Mouse (Mus musculus): ENCODE data around the gene Oasl2. TPM values are rescaled to one million over a fixed set of nuclear protein-coding genes. Genes with fewer than 3 reads are reported as not detected.

Oasl2 gene
- polyA plus RNA-seq, 1 experiment from 2014 or later = 2.0 TPM

DNA sequence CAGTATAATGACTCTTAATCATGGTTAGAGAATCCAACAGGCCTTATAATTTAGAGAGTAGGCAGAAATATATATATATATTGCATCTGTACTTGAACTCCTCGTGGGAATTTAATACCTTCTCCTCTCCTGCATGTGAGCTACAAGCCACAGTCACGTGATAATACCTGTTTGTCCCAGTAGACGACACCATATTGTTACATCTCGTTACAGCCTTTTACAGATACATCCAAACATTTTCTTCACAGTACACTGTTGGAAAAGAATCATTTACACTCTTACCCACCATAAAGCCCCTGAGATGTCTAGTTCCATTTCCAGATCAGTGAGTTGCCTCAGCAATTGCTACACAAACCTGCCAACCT, 46.0 kb downstream of the Oasl2 start:
- H3K4me2 ChIP-seq (replicated peaks) = peak overlapping the region; percentile 62
- H3K4me3 ChIP-seq = peak overlapping the region; percentile 70
- H3K9ac ChIP-seq (replicated peaks) = peak overlapping the region; percentile 78
- 41% methylated on average over 4 of the region's 4 CpGs for WGBS
- peaks cover 4% of the 10 kb centered on the region; the same call in 1 of the 2 replicates for H3K4me1 ChIP-seq
- no peaks in the 10 kb centered on the region for H3K9me3 ChIP-seq
- no peak for ATAC-seq (ENCODE audit: low FRiP score, low read depth)
- H3K36me3 ChIP-seq = peaks cover 23% of the 10 kb centered on the region
- no peaks in the 10 kb centered on the region for H3K27me3 ChIP-seq
- no peak overlapping the region for H3K27ac ChIP-seq (replicated peaks)

DNA sequence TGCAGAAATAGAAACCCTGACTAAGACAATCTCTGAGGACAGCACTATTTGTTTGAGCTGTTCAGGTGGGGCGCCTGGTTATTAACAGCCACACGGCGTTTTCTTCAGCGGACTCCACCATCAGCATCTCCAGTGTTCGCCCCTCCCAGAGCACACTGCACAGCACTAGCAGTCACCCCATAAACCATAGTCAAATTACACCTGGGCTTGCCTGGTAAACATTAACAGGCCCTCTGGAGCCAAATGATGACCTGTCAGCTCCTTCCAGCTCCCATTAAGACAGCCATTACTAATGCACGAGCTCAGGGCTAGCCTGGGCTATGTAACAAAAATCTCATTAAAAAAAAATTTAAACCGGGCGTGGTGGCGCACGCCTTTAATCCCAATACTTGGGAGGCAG, 48.3 kb downstream of the Oasl2 start:
- ATAC-seq (ENCODE audit: low FRiP score, low read depth) = no peak
- WGBS = 97% methylated on average over 10 of the region's 10 CpGs
- Histone ChIP-seq H3K4me3 (no peak overlapping the region), H3K27me3 (no peaks in the 10 kb centered on the region), H3K4me2 (replicated peaks) (no peak overlapping the region), H3K36me3 (peaks cover 45% of the 10 kb centered on the region), H3K9ac (replicated peaks) (no peak overlapping the region), H3K27ac (replicated peaks) (no peak overlapping the region), H3K4me1 (peaks cover 7% of the 10 kb centered on the region; the same call in 1 of the 2 replicates), H3K9me3 (no peaks in the 10 kb centered on the region)

DNA sequence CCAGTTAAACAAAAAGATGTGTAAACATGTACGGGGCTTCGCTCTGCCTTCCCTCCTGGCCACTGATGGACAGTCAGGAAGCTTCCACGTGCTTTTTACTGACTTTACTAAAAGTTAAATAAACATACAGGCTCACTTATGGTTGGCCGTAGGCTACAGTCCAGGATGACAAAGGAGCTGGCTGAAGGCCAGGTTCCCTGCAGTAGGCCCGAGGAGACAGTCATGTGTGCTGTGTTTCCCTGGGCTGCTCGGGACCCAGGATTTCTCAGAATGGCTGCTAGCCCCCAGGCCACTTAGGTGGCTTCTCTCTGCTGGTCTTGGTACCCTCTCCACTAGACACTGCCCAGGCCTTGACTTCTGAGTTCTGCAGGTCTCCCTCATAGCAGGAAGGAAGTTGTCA, 52.2 kb downstream of the Oasl2 start:
- ATAC-seq (ENCODE audit: low FRiP score, low read depth) = no peak
- WGBS = 76% methylated on average over 6 of the region's 6 CpGs

DNA sequence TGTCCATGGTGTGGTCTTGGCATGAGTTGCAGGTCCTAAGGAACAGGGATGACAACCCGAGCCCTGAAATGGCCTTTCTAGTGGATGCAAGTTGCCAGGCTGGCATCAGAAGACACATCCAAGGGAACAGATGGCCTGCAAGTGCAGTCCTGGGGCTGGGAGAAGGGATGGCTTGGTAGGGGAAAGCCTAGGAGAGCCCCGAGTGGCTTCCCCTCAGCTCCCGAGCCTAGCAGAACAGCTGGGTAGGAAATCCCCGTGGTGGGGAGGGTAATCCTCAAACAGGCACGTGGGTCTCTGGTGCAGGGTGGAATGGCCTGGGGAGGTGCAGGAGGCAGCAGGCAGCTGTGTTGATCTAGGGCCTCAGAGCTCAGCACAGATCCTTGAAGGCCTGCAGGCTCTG, 52.6 kb downstream of the Oasl2 start:
- H3K27ac ChIP-seq (replicated peaks) = peak overlapping the region; percentile 35; the same call in 1 of the 2 replicates
- H3K4me2 ChIP-seq (replicated peaks) = no peak overlapping the region
- H3K27me3 ChIP-seq = no peaks in the 10 kb centered on the region
- H3K4me1 ChIP-seq = 0 out of 2 replicates have a peak, but pooled peaks cover 3% of the 10 kb centered on the region
- no peak overlapping the region for H3K4me3 ChIP-seq
- no peak for ATAC-seq (ENCODE audit: low FRiP score, low read depth)
- H3K9ac ChIP-seq (replicated peaks) = no peak overlapping the region
- peaks cover 45% of the 10 kb centered on the region for H3K36me3 ChIP-seq
- no peaks in the 10 kb centered on the region for H3K9me3 ChIP-seq
- WGBS = 63% methylated on average over 5 of the region's 5 CpGs

More for the DNA sequence above, 52.2 kb downstream of the Oasl2 start:
- Histone ChIP-seq H3K27ac (replicated peaks) (peak overlapping the region; percentile 35; the same call in 1 of the 2 replicates), H3K27me3 (no peaks in the 10 kb centered on the region), H3K4me2 (replicated peaks) (no peak overlapping the region), H3K9me3 (no peaks in the 10 kb centered on the region), H3K4me3 (no peak overlapping the region), H3K4me1 (0 out of 2 replicates have a peak, but pooled peaks cover 3% of the 10 kb centered on the region), H3K9ac (replicated peaks) (no peak overlapping the region), H3K36me3 (peaks cover 45% of the 10 kb centered on the region)

DNA sequence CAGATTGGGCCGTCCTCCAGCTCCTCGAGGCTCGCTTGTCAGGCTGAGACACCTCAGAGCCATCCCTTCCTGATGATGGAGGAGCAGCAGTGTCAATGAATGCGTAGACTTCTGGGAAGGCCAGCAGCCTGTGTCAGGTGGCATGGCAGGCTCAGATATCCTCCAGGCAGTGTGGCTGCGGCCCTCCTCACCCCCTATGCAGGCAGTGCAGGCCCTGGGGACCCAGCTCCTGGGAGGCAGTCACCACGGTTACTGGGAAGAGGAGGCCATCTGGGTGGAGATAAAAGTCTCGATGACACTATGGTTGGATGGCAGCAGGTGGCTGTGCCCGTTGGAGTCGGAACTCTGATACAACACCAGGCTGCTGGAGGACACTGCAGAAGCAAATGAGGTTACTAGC, 53.1 kb downstream of the Oasl2 start:
- Histone ChIP-seq H3K4me1 (0 out of 2 replicates have a peak, but pooled peaks cover 3% of the 10 kb centered on the region), H3K9ac (replicated peaks) (no peak overlapping the region), H3K9me3 (no peaks in the 10 kb centered on the region), H3K4me3 (no peak overlapping the region), H3K27ac (replicated peaks) (0 out of 2 replicates have a peak overlapping the region, but pooled peaks have one; percentile 35), H3K27me3 (no peaks in the 10 kb centered on the region), H3K4me2 (replicated peaks) (no peak overlapping the region), H3K36me3 (peaks cover 45% of the 10 kb centered on the region)
- no peak for ATAC-seq (ENCODE audit: low FRiP score, low read depth)
- 80% methylated on average over 9 of the region's 9 CpGs for WGBS

DNA sequence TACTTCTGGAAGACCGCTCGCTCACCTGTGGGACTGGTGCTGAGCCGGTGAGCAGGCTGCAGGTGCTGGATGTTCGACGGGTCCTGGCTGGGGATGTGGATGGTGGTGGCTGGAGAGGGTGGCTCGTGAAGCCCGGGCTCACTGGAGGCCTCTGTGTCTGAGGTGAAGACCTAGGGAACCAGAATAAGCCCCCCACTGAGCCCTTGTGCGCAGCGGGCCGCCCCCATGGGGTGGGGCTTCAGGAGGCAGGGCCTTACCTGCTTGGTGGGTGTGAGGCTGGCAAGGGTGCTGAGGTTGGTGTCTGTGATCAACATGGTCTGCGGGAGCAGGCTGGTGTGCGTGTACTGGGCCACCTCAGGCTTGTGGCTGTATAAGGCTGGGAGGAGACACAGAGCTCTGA, 53.9 kb downstream of the Oasl2 start:
- no peaks in the 10 kb centered on the region for H3K9me3 ChIP-seq
- H3K27me3 ChIP-seq = no peaks in the 10 kb centered on the region
- WGBS = 64% methylated on average over 12 of the region's 12 CpGs
- peaks cover 42% of the 10 kb centered on the region for H3K36me3 ChIP-seq
- H3K4me3 ChIP-seq = no peak overlapping the region
- H3K4me2 ChIP-seq (replicated peaks) = no peak overlapping the region
- no peak overlapping the region for H3K9ac ChIP-seq (replicated peaks)
- 0 out of 2 replicates have a peak, but pooled peaks cover 3% of the 10 kb centered on the region for H3K4me1 ChIP-seq
- no peak overlapping the region for H3K27ac ChIP-seq (replicated peaks)
- ATAC-seq (ENCODE audit: low FRiP score, low read depth) = no peak

DNA sequence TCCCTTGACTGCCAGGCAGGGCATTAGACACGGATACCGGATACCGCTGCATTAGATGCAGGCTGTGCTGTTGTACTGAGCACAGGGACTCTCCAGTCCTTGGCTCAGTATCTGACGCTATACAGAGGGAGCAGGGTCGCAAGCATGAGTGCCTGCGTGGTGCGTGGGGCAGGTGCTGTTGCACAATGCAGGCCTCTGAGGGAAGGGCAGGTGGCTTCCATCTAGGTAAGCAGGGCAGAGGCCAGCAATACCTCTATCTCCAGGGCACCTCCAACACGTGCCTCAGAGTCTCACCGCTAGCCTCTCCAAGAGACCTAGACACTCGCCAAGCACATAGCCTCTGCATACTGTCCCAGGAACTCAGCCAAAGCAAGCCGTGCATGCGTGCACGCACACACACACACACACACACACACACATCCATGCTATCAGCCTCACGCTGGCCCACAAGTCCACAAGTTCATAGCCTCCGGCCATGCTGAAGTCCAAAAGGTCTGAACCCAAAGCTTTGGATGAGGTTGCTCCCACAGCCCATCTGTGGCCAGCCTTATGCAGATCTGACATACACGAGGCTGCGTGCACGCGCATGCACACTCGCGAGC, 54.6 kb downstream of the Oasl2 start:
- no peak for ATAC-seq (ENCODE audit: low FRiP score, low read depth)

DNA sequence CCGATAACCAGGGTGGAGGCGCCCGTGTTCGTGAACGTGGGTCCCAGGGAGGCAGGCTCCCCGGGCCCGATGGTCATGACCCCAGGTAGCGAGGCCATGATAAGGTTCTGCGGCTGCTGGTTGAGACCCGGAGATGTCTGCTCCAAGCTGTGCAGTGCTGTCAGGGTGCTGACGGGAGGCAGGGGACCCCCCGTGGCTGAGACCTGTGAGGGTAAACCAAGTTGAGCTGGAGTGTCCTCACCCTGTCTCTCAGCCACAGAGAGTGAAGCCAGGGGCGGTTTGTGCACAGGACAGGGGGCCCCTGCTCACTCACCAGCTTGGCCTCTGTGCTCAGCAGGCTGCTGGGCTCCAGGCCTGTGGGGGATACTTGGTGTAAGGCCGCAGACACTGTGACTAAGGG, 56.6 kb downstream of the Oasl2 start:
- Histone ChIP-seq H3K27ac (replicated peaks) (no peak overlapping the region), H3K9ac (replicated peaks) (no peak overlapping the region), H3K36me3 (peaks cover 16% of the 10 kb centered on the region), H3K4me3 (no peak overlapping the region), H3K4me1 (0 out of 2 replicates have a peak, but pooled peaks cover 3% of the 10 kb centered on the region), H3K9me3 (no peaks in the 10 kb centered on the region), H3K27me3 (no peaks in the 10 kb centered on the region), H3K4me2 (replicated peaks) (no peak overlapping the region)
- ATAC-seq (ENCODE audit: low FRiP score, low read depth) = no peak
- WGBS = 92% methylated on average over 14 of the region's 14 CpGs

More for the DNA sequence above, 54.6 kb downstream of the Oasl2 start:
- H3K9me3 ChIP-seq = no peaks in the 10 kb centered on the region
- H3K9ac ChIP-seq (replicated peaks) = no peak overlapping the region
- H3K27me3 ChIP-seq = no peaks in the 10 kb centered on the region
- peaks cover 35% of the 10 kb centered on the region for H3K36me3 ChIP-seq
- 89% methylated on average over 21 of the region's 21 CpGs for WGBS
- H3K4me1 ChIP-seq = 0 out of 2 replicates have a peak, but pooled peaks cover 3% of the 10 kb centered on the region
- no peak overlapping the region for H3K4me3 ChIP-seq
- no peak overlapping the region for H3K27ac ChIP-seq (replicated peaks)
- H3K4me2 ChIP-seq (replicated peaks) = no peak overlapping the region

DNA sequence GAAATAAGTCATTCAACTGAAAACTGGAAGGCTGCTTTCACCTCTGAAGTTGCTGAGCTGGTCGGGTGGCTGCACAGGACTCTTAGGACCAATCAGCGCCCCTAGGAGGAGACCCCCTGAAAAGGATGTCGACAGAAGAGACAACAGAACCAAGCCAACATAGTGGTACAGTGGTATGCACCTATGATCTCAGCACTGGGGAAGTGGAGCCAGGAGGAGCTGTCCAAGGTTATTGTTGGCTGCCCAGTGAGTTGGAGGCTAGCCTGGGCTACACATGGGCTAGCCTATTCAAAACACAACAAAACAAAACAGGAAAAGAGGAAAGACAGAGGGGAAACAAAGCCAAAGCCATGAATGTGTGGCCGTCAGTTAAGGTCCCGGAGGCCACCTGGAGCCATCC, 61.3 kb downstream of the Oasl2 start:
- Histone ChIP-seq H3K27ac (replicated peaks) (no peak overlapping the region), H3K4me2 (replicated peaks) (no peak overlapping the region), H3K4me3 (no peak overlapping the region), H3K36me3 (no peaks in the 10 kb centered on the region), H3K4me1 (no peaks in the 10 kb centered on the region), H3K9me3 (no peaks in the 10 kb centered on the region), H3K27me3 (no peaks in the 10 kb centered on the region), H3K9ac (replicated peaks) (no peak overlapping the region)
- no peak for ATAC-seq (ENCODE audit: low FRiP score, low read depth)
- WGBS = 85% methylated on average over 5 of the region's 5 CpGs

Small RNA genes within 50 kb of the gene (microRNA-seq; reads per million reads assigned to microRNA genes)
- 9.5 reads per million, percentile 26 among the genes with 10 or more reads in this experiment for gene Mir6240

Other genes starting within 250 kb of the Oasl2 start
- 0.20 and 0.69 TPM in 2 replicates for gene Trpv4, start 238.5 kb upstream of the Oasl2 start, polyA plus RNA-seq (2016; fragmentation: Nextera tagmentation; extraction: Ambion mirVana)
- gene Gltp, start 206.0 kb upstream of the Oasl2 start, polyA plus RNA-seq (2016; fragmentation: Nextera tagmentation; extraction: Ambion mirVana) = 60.6 and 62.0 TPM in 2 replicates
- 21.5 and 24.6 TPM in 2 replicates for gene Tchp, start 189.2 kb upstream of the Oasl2 start, polyA plus RNA-seq (2016; fragmentation: Nextera tagmentation; extraction: Ambion mirVana)
- gene Ankrd13a, start 122.3 kb upstream of the Oasl2 start, polyA plus RNA-seq (2016; fragmentation: Nextera tagmentation; extraction: Ambion mirVana) = 71.1 and 77.7 TPM in 2 replicates
- gene Git2, start 121.4 kb upstream of the Oasl2 start, polyA plus RNA-seq (2016; fragmentation: Nextera tagmentation; extraction: Ambion mirVana) = 48.4 and 52.6 TPM in 2 replicates
- gene 1500011B03Rik, start 73.5 kb upstream of the Oasl2 start, polyA plus RNA-seq (2016; fragmentation: Nextera tagmentation; extraction: Ambion mirVana) = 154 and 167 TPM in 2 replicates
- not detected in 2 replicates for gene 4930519G04Rik, start 43.3 kb upstream of the Oasl2 start, polyA plus RNA-seq (2016; fragmentation: Nextera tagmentation; extraction: Ambion mirVana)
- gene Gm9936, start 38.3 kb upstream of the Oasl2 start, polyA plus RNA-seq (2016; fragmentation: Nextera tagmentation; extraction: Ambion mirVana) = 0.47 and 0.71 TPM in 2 replicates
- 0.19 TPM in 1 of 2 replicates, not detected in the other for gene Oasl1, start 26.3 kb downstream of the Oasl2 start, polyA plus RNA-seq (2016; fragmentation: Nextera tagmentation; extraction: Ambion mirVana)
- gene 2210016L21Rik, start 45.2 kb downstream of the Oasl2 start, polyA plus RNA-seq (2016; fragmentation: Nextera tagmentation; extraction: Ambion mirVana) = 62.9 and 63.1 TPM in 2 replicates
- 0.05 and 0.07 TPM in 2 replicates for gene Hnf1a, start 74.2 kb downstream of the Oasl2 start, polyA plus RNA-seq (2016; fragmentation: Nextera tagmentation; extraction: Ambion mirVana)
- 16.6 and 17.0 TPM in 2 replicates for gene Sppl3, start 114.2 kb downstream of the Oasl2 start, polyA plus RNA-seq (2016; fragmentation: Nextera tagmentation; extraction: Ambion mirVana)
- 25.3 and 31.3 TPM in 2 replicates for gene Gm10401, start 201.4 kb downstream of the Oasl2 start, polyA plus RNA-seq (2016; fragmentation: Nextera tagmentation; extraction: Ambion mirVana)
- gene Acads, start 222.4 kb downstream of the Oasl2 start, polyA plus RNA-seq (2016; fragmentation: Nextera tagmentation; extraction: Ambion mirVana) = 38.1 and 38.5 TPM in 2 replicates
- 62.3 and 65.9 TPM in 2 replicates for gene Unc119b, start 238.0 kb downstream of the Oasl2 start, polyA plus RNA-seq (2016; fragmentation: Nextera tagmentation; extraction: Ambion mirVana)